Comparison of ENCODE assay signal across 13 mouse cellular contexts in genomic region chr8:10992081-10992480, GRCm38 (mm10). TPM values are rescaled to one million over a fixed set of nuclear protein-coding genes. Genes with fewer than 3 reads are reported as not detected.
DNase-seq lines count a peak whose midpoint lies in the region; ATAC-seq lines count a peak whose summit lies in the region.
"Had no signal": no experiment of that assay in that cellular context is flagged by ENCODE, and none has a peak within 500 bp of the region (broad histone marks: within the 10 kb centered on the region; RNA-seq: fewer than 3 reads in every experiment).

No protein-coding gene starts in this region.

- H3K27me3 ChIP-seq in forebrain, embryonic 10.5 days (ENCODE audit: poor library complexity, severe bottlenecking) = no peaks in the 10 kb centered on the region
- H3K27me3 ChIP-seq in forebrain, embryonic 16.5 days (replicated peaks; ENCODE audit: control insufficient read depth, insufficient read depth, low read length) = no peaks in the 10 kb centered on the region
- H3K27me3 ChIP-seq in megakaryocyte, embryonic 14.5 days (replicated peaks) = no peaks in the 10 kb centered on the region
- H3K27me3 ChIP-seq in liver, embryonic 13.5 days = no peaks in the 10 kb centered on the region
- no peaks in the 10 kb centered on the region for H3K27me3 ChIP-seq in midbrain, embryonic 16.5 days (ENCODE audit: control insufficient read depth, insufficient read depth, low read depth, low read length)
- H3K27me3 ChIP-seq: lung, embryonic 15.5 days had no signal

- H3K9ac ChIP-seq in forebrain, embryonic 16.5 days (replicated peaks; ENCODE audit: low read depth, low read length) = no peak overlapping the region
- H3K9ac ChIP-seq in liver, embryonic 13.5 days = peak overlapping the region; percentile 47
- no peak overlapping the region for H3K9ac ChIP-seq in midbrain, embryonic 16.5 days (ENCODE audit: low read depth, low read length)
- H3K9ac ChIP-seq: lung, embryonic 15.5 days had no signal

- peaks cover 64% of the 10 kb centered on the region for H3K36me3 ChIP-seq in forebrain, embryonic 10.5 days (replicated peaks)
- no peaks in the 10 kb centered on the region for H3K36me3 ChIP-seq in forebrain, embryonic 16.5 days (ENCODE audit: control insufficient read depth, insufficient read depth)
- H3K36me3 ChIP-seq in megakaryocyte, embryonic 14.5 days (replicated peaks; ENCODE audit: low read length) = peaks cover 96% of the 10 kb centered on the region
- peaks cover 56% of the 10 kb centered on the region for H3K36me3 ChIP-seq in liver, embryonic 13.5 days
- H3K36me3 ChIP-seq in midbrain, embryonic 16.5 days (ENCODE audit: control insufficient read depth, insufficient read depth, low read length) = no peaks in the 10 kb centered on the region

- H3K4me1 ChIP-seq in forebrain, embryonic 10.5 days = peaks cover 81% of the 10 kb centered on the region
- peaks cover 30% of the 10 kb centered on the region for H3K4me1 ChIP-seq in forebrain, embryonic 16.5 days (replicated peaks; ENCODE audit: control insufficient read depth, insufficient read depth, low read length)
- peaks cover 95% of the 10 kb centered on the region for H3K4me1 ChIP-seq in megakaryocyte, embryonic 14.5 days
- H3K4me1 ChIP-seq in liver, embryonic 13.5 days (replicated peaks) = peaks cover 99% of the 10 kb centered on the region
- peaks cover 42% of the 10 kb centered on the region for H3K4me1 ChIP-seq in midbrain, embryonic 16.5 days (ENCODE audit: control insufficient read depth, insufficient read depth, low read length)

- no peak for ATAC-seq in forebrain, embryonic 16.5 days
- ATAC-seq in megakaryocyte, adult 5-6 weeks (ENCODE audit: poor library complexity, severe bottlenecking) = no peak; the same call in 1 of the 2 replicates
- no peak for ATAC-seq in liver, embryonic 13.5 days (ENCODE audit: low read depth)
- ATAC-seq in midbrain, embryonic 16.5 days = no peak
- no peak for ATAC-seq in activated CD4-positive, CD25-positive, alpha-beta regulatory T cell, adult 4 months

- 0 out of 2 replicates have a peak overlapping the region, but pooled peaks have one; percentile 78 for H3K27ac ChIP-seq in forebrain, embryonic 10.5 days
- no peak overlapping the region; the same call in 1 of the 2 replicates for H3K27ac ChIP-seq in forebrain, embryonic 16.5 days (ENCODE audit: low read length)
- H3K27ac ChIP-seq in liver, embryonic 13.5 days = peak overlapping the region; percentile 91
- 0 out of 2 replicates have a peak overlapping the region, but pooled peaks have one; percentile 13 for H3K27ac ChIP-seq in midbrain, embryonic 16.5 days (ENCODE audit: low read length)
- H3K27ac ChIP-seq: lung, embryonic 15.5 days had no signal

- WGBS in forebrain, embryonic 10.5 days = 76% methylated on average over 8 of the region's 8 CpGs
- 56% methylated on average over 8 of the region's 8 CpGs for WGBS in forebrain, embryonic 16.5 days
- WGBS in liver, embryonic 13.5 days (ENCODE audit: insufficient replicate concordance) = 55% methylated on average over 8 of the region's 8 CpGs
- 45% methylated on average over 8 of the region's 8 CpGs for WGBS in midbrain, embryonic 16.5 days

- H3K4me3 ChIP-seq in forebrain, embryonic 10.5 days = no peak overlapping the region
- H3K4me3 ChIP-seq in forebrain, embryonic 16.5 days (replicated peaks; ENCODE audit: low read length) = no peak overlapping the region
- H3K4me3 ChIP-seq in megakaryocyte, embryonic 14.5 days (replicated peaks) = peak overlapping the region; percentile 83
- H3K4me3 ChIP-seq in liver, embryonic 13.5 days (replicated peaks) = no peak overlapping the region
- H3K4me3 ChIP-seq in midbrain, embryonic 16.5 days (ENCODE audit: low read depth, low read length) = no peak overlapping the region
- H3K4me3 ChIP-seq: lung, embryonic 15.5 days; myocyte had no signal

- peaks cover 12% of the 10 kb centered on the region; the same call in 1 of the 2 replicates for H3K9me3 ChIP-seq in forebrain, embryonic 10.5 days
- no peaks in the 10 kb centered on the region for H3K9me3 ChIP-seq in forebrain, embryonic 16.5 days (ENCODE audit: control insufficient read depth, low read length)
- H3K9me3 ChIP-seq in megakaryocyte, embryonic 14.5 days = no peaks in the 10 kb centered on the region
- no peaks in the 10 kb centered on the region for H3K9me3 ChIP-seq in liver, embryonic 13.5 days (replicated peaks)
- H3K9me3 ChIP-seq in midbrain, embryonic 16.5 days (replicated peaks; ENCODE audit: control insufficient read depth, low read length, poor library complexity, severe bottlenecking) = no peaks in the 10 kb centered on the region
- H3K9me3 ChIP-seq: lung, embryonic 15.5 days had no signal

- no peak overlapping the region for H3K4me2 ChIP-seq in forebrain, embryonic 16.5 days (ENCODE audit: low read length)
- H3K4me2 ChIP-seq in liver, embryonic 13.5 days = peak overlapping the region; percentile 62; the same call in 1 of the 2 replicates
- H3K4me2 ChIP-seq in midbrain, embryonic 16.5 days (ENCODE audit: low read length) = no peak overlapping the region
- H3K4me2 ChIP-seq: lung, embryonic 15.5 days had no signal

- no peak for DNase-seq in forebrain, embryonic 10.5 days (ENCODE audit: extremely low spot score, low spot score)
- no peak for DNase-seq in liver, embryonic 13.5 days
- no peak for DNase-seq in gastrocnemius, adult 18-20 months (ENCODE audit: low spot score)
- DNase-seq: cerebellum, postnatal 36 days; heart, postnatal 36 days; kidney, postnatal 10 days had no signal

RNA-seq across cellular contexts. Expression of gene Irs2, which starts 16.2 kb away (rescaled TPM):
- 5.7 and 6.1 TPM in 2 replicates for polyA plus RNA-seq in forebrain, embryonic 10.5 days (2016; fragmentation: Nextera tagmentation; extraction: Ambion mirVana)
- polyA plus RNA-seq in forebrain, embryonic 16.5 days (2015; fragmentation: Nextera tagmentation; extraction: Ambion mirVana) = 5.4 and 6.0 TPM in 2 replicates
- polyA plus RNA-seq in megakaryocyte, embryonic 14.5 days (2012; ENCODE audit: insufficient read depth, low replicate concordance) = 77.5 and 176 TPM in 2 replicates
- 12.3 and 12.5 TPM in 2 replicates for total RNA-seq in megakaryocyte, adult 5-6 weeks (2015)
- total RNA-seq in megakaryocyte, adult 5-6 weeks (2017) = 7.6 and 10.9 TPM in 2 replicates
- 2.9 and 3.4 TPM in 2 replicates for polyA plus RNA-seq in liver, embryonic 13.5 days (2015; fragmentation: Nextera tagmentation; extraction: Ambion mirVana)
- polyA plus RNA-seq in midbrain, embryonic 16.5 days (2015; fragmentation: Nextera tagmentation; extraction: Ambion mirVana) = 3.8 and 5.1 TPM in 2 replicates
- total RNA-seq in gastrocnemius, adult 18-20 months (2021) = 10 to 100 TPM; 17.4 to 73.1 TPM
- under 1 TPM; 0.48 to 0.83 TPM for polyA plus RNA-seq in activated CD4-positive, CD25-positive, alpha-beta regulatory T cell, adult 4 months (2017; shearing (Covaris generic))

Comparison
In these comparisons a context has a peak if more than half of its experiments do, and no peak if none do; other contexts are left out.
1. RNA of gene Irs2, which starts 16.2 kb away (polyA plus RNA-seq): 77.5 to 176 TPM in megakaryocyte, embryonic 14.5 days; 5.7 to 6.1 TPM in forebrain, embryonic 10.5 days, 5.4 to 6.0 TPM in forebrain, embryonic 16.5 days, 3.8 to 5.1 TPM in midbrain, embryonic 16.5 days, 2.9 to 3.4 TPM in liver, embryonic 13.5 days and 0.48 to 0.83 TPM in activated CD4-positive, CD25-positive, alpha-beta regulatory T cell, adult 4 months; every median in the first group is over 10 times any median in the second.